Mouse (Mus musculus) lung, adult 2 months (tissue): ENCODE measurements around the gene Tubb4b. TPM values are rescaled to one million over a fixed set of nuclear protein-coding genes. Genes with fewer than 3 reads are reported as not detected.
A peak's percentile ranks its signal among the peaks of the same experiment; 100 is the strongest.

Experiments used
- DNase-seq: peaks from one replicate; pipeline ENCODE4 v3.0.0; 2022
- H3K4me1 ChIP-seq: fragments of 200-500 bp; 2 replicates; pipeline ENCODE4 v1.6.1; 2011; ENCODE audit warnings: low read length; ENCODE audit not compliant: control insufficient read depth, insufficient read depth
- H3K4me3 ChIP-seq: fragments of 200-500 bp; replicated peaks from 2 replicates; pipeline ENCODE3; 2011; ENCODE audit warnings: low read depth, mild to moderate bottlenecking, control low read depth, low read length; ENCODE audit errors: extremely low read depth
- CTCF ChIP-seq: fragments of 200-500 bp; IDR thresholded peaks from 2 replicates; pipeline ENCODE4 v1.5.1; 2011; ENCODE audit warnings: mild to moderate bottlenecking, low read length, control low read depth; ENCODE audit not compliant: insufficient read depth
- POLR2A ChIP-seq: fragments of 200-500 bp; IDR thresholded peaks from 2 replicates; pipeline ENCODE4 v1.6.1; 2011; ENCODE audit warnings: low read depth, mild to moderate bottlenecking, control low read depth, low read length, borderline replicate concordance; ENCODE audit errors: extremely low read depth
- WGBS: fragments of 180-500 bp; shearing (Covaris S2); methylation state at CpG from one replicate; pipeline ENCODE4 v1.1.7; 2018; 5-methylcytosine and 5-hydroxymethylcytosine counted together
- polyA plus RNA-seq: library from polyadenylated mRNA; depleted of rRNA; stranded (reverse); fragments of >200 nt; gene quantifications from 2 replicates; pipeline ENCODE4 v1.2.3, GENCODE M21; 2012

Gene Tubb4b
- polyA plus RNA-seq, 1 experiment: 623 TPM

DNA sequence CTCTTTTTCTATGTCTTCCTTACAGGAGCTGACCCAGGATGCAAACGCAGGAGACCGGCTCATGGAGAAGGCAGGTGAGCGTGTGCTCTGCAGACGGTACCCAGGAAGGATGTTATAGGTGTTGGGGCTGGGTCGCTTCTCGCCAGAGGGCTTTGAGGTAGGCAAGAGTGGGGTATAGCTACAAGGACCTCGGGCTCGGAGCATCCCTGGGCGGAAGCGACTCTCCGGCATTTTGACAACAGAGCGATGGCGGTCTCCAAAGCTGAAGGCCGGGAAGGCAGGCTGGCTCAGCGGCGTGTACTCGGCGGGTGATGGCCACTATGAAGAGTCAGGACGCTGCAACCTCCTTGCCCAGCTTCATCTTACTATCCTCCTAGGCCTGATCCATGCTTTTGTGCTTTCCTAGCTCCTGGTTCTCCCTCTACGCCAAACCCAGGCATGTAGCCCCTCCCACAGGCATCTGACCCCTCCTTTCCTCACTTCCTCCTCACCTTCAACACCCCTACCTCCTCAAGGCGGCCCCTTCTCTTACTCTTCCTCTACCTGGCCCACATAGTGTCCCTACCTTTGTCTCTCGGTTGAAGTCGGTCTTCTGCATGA, 11.1 kb downstream of the Tubb4b start:
- WGBS: 71% methylated on average over 23 of the region's 23 CpGs
- DNase-seq: no peak

DNA sequence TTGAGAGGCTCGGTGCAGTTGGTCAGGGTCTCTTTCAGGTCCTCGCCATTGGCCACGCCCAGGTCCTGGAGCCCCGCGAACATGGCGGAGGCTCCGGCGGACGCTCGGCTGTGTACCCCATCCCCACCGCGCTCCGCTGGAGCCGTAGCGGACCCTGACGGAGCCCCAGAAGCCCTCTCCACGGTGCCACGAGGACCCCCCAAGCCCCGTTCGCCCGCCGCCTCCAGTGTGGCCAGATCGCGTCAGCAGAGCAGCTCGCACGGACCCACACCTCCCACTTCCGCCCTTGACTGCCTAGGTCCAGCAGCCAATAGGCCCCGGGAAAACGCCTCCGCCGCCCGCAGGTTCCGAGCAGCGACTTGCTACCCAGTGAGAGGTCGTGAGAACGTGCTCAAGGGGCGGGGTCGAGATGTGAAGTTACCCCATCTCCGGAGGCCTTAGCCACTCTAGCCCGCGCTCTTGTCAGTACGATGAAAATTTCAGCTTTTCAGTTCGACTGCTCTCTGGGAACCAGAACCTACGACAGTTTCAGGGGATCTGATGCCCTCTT, 13.3 kb downstream of the Tubb4b start, which contains the start of gene Nelfb:
Nelfb (minus strand) TSS at position 369 of the 550 bp plus-strand sequence.
- no peak for TF ChIP-seq CTCF
- peak; percentile 81; the same call in 1 of the 2 replicates for TF ChIP-seq POLR2A
- H3K4me1 ChIP-seq: peaks cover 8% of the 10 kb centered on the region; the same call in 1 of the 2 replicates
- H3K4me3 ChIP-seq: peak within 1 kb of the TSS; percentile 90
- under 1% methylated on average over 44 of the region's 44 CpGs for WGBS
- peak; percentile 91 for DNase-seq

More for the DNA sequence above, 11.1 kb downstream of the Tubb4b start:
- TF ChIP-seq CTCF (no peak), POLR2A (no peak)
- Histone ChIP-seq H3K4me1 (peaks cover 8% of the 10 kb centered on the region; the same call in 1 of the 2 replicates), H3K4me3 (no peak overlapping the region)

DNA sequence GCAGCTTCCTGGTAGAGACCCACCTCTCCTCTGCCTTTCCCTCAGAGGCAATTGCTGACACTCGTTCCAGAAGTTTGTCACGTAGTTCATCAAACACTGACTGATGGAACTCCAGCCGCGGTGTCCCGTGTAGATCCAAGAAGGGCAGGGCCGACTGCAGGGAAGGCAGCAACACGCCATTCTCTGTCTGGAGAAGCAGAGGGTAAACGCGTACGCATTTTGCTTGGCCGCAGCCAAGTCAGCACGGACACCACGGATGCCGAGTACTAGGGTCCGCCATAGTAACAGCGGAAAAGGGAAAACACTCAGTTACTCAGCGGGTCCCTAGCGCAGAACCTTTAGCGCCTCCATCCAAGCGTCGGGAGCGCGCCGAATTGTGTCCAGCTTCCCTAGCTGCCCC, 13.8 kb downstream of the Tubb4b start:
- WGBS: under 1% methylated on average over 24 of the region's 24 CpGs
- H3K4me3 ChIP-seq: peak overlapping the region; percentile 90
- TF ChIP-seq CTCF (no peak), POLR2A (no peak)
- H3K4me1 ChIP-seq: peaks cover 8% of the 10 kb centered on the region; the same call in 1 of the 2 replicates
- peak; percentile 31 for DNase-seq

DNA sequence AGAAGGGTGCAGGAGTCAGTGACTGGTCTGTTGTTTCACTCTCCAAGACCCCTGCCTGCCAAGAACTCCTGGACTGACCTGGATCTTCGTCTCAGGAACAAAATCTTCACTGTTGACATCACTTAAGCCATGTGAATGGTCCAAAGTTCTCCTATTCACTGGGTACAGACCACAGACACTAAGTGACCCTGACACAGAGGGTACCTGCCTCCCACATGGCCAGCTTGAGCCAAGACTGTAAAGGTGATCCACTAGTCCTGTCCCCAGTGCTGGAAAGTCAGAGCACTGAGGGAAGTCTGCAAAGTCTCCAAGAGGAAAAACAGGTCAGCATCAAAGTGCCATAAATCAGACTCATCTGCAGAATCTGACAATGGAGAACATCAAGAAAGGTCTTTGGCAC, 16.9 kb downstream of the Tubb4b start:
- 85% methylated on average over 1 of the region's 1 CpGs for WGBS
- DNase-seq: no peak

DNA sequence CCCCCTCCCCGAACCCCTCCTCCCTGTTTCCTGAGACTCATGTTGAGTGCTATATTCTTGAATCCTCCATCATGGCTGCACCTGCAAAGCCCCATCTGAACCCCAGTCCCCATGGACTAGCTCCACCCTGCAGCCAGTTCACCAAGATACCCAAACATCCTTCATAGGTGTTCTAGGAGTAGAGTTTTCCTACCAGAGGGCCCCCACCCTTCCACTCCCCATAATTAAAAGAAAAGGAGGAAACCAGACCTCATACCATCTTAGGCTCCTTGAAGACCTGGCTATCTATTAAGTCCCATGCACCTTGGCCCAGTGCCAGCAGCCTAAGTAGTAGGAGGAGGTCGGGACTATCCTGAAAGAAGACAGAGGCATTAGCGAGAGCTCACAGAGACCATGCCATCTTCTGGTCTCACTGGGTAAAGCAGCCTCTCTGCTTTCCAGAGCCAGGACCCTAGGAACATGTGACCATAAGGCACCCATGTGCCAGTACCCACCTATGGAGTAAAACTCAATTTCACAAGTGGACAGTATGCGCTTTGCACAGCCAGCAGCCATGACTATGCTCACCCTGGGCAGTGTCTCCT, 20.8 kb downstream of the Tubb4b start:
- DNase-seq: no peak
- Histone ChIP-seq H3K4me1 (no peaks in the 10 kb centered on the region; the same call in 1 of the 2 replicates), H3K4me3 (no peak overlapping the region)
- TF ChIP-seq CTCF (no peak), POLR2A (no peak)
- 63% methylated on average over 4 of the region's 4 CpGs for WGBS

More for the DNA sequence above, 16.9 kb downstream of the Tubb4b start:
- TF ChIP-seq CTCF (no peak), POLR2A (no peak)
- Histone ChIP-seq H3K4me1 (peaks cover 8% of the 10 kb centered on the region; the same call in 1 of the 2 replicates), H3K4me3 (no peak overlapping the region)

DNA sequence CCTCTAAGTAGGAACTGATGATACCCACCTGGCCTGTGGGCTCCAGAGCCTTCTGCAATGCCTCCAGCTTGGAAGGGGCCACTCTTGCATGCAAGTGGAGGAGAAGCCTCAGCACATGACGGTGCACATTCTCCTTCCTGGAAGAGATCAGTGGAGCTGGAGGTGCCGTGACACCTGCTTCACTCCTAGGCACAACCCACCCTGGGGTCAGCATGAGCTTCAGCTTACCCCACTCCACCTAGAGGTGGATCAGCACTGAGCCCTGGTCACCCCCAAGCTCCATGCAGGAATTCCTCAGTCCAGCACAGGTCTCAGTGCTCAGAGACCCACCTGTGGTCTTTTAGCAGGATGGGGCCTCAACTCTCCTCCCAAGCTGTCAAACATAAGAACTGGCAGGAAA, 23.9 kb downstream of the Tubb4b start:
- peaks cover 5% of the 10 kb centered on the region; the same call in 1 of the 2 replicates for H3K4me1 ChIP-seq
- WGBS: 89% methylated on average over 2 of the region's 2 CpGs
- TF ChIP-seq POLR2A: no peak
- TF ChIP-seq CTCF: no peak
- H3K4me3 ChIP-seq: no peak overlapping the region
- DNase-seq: no peak

DNA sequence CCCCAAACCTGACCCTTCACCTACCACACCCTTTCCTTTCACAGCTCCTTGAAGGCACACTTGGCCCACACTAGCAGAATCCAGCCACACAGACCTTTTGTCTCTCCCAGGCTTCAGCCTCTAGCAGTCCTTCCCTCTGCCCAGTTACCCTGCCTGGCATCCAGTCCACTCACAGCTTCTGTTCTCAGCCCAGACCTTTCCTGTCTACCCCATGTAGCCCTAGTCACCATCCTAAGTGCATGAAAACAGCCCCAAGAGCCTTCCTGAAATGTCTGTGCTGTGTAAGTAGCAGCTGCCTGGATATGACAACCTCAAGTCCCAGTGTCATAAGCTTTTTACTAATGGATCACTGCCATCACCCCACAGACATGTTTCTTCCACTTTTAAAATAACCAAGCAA, 26.6 kb downstream of the Tubb4b start:
- TF ChIP-seq POLR2A: no peak
- peaks cover 26% of the 10 kb centered on the region for H3K4me1 ChIP-seq
- no peak for DNase-seq
- no peak overlapping the region for H3K4me3 ChIP-seq

DNA sequence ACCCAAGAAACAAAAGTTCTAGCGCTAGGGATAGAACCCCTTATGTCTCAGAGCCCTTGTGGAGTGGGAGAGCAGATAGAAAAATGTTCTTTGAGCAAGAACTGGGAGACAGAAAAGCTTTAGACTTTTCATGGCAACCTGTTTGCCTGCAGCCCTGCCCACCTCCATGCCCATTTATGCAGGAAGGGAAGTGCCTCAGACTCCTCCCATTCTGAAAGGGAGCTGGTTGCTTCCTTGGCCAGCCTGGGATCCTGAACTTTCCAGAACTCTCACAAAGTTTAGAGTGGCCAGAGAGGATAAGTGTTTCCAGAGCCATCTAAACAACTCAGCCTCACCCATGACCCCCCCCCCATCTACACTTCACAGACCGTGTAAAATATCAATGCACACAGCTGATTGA, 27.3 kb downstream of the Tubb4b start:
- no peak for DNase-seq
- TF ChIP-seq POLR2A (no peak), CTCF (no peak)
- Histone ChIP-seq H3K4me3 (peak overlapping the region; percentile 61), H3K4me1 (peaks cover 26% of the 10 kb centered on the region)
- 16% methylated on average over 2 of the region's 2 CpGs for WGBS

DNA sequence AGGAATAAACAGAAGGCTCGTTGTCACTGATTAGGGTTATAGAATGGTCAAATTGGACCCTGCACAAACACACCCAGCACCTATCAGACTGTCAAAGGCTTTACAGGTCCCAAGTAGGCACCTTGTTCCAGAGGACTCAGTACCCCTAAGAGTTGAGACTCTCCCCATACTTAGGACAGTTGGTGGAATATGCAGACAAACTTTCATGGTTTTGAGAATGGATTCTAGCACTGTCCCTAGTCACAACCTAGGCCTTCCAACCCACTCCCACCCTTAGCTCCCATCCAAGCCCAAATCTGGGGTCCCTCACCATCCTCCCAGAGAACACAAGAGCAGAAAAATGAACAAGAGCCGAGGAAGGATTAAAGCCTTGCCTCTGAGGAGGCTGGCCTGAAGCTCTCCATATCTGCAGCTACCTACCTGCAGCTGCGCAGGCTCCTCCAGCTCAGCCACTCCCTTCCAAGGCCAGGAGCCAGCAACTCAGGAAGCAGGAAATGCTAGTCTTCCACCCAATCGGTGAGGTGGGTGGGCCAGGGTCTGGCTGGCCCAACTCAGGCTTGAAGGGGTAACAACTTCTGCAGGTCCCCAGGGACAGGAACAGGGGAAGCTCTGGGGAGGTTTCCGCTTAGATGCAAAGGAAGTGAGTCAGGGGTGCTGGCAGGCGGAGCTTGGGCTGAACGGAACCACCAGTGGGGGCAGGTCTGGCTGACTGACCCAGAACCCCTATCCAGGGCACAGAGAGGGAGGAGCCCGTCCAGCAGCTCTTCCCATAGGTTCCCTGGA, 28.1 kb downstream of the Tubb4b start, which contains the start of gene Tor4a:
Tor4a (minus strand) TSS at position 715 of the 783 bp plus-strand sequence.
- peak; percentile 83 for DNase-seq
- H3K4me3 ChIP-seq: peak within 1 kb of the TSS; percentile 61
- no peak for TF ChIP-seq CTCF
- TF ChIP-seq POLR2A: peak; percentile 79; the same call in 1 of the 2 replicates
- peaks cover 26% of the 10 kb centered on the region for H3K4me1 ChIP-seq
- WGBS: 6% methylated on average over 8 of the region's 8 CpGs
